Mouse (Mus musculus) limb, embryonic 14.5 days (tissue): ENCODE measurements around the gene Ddb2. TPM values are rescaled to one million over a fixed set of nuclear protein-coding genes. Genes with fewer than 3 reads are reported as not detected.

Experiments used
- ATAC-seq: fragments of 200-750 bp; cut with Nextera tagmentation; 2 replicates; pipeline ENCODE4 v1.8.0; 2017; ENCODE audit warnings: low read depth, moderate number of reproducible peaks, moderate TSS enrichment; ENCODE audit not compliant: low FRiP score
- DNase-seq: peaks from one replicate; pipeline ENCODE4 v3.0.0-alpha.2; 2015; ENCODE audit warnings: low spot score
- H3K27ac ChIP-seq: fragments of 300-500 bp; sonication (generic); replicated peaks from 2 replicates; pipeline ENCODE4 v1.5.1; 2014; ENCODE audit warnings: low read depth, mild to moderate bottlenecking, low read length, moderate library complexity, mixed read lengths
- H3K27me3 ChIP-seq: fragments of 300-500 bp; sonication (generic); 2 replicates; pipeline ENCODE4 v1.6.1; 2014; ENCODE audit warnings: low read length, mixed read lengths; ENCODE audit not compliant: control insufficient read depth, insufficient read depth
- H3K36me3 ChIP-seq: fragments of 300-500 bp; sonication (generic); 2 replicates; pipeline ENCODE4 v1.6.1; 2014; ENCODE audit warnings: mild to moderate bottlenecking, low read length, moderate library complexity, mixed read lengths; ENCODE audit not compliant: control insufficient read depth, insufficient read depth
- H3K4me1 ChIP-seq: fragments of 300-500 bp; sonication (generic); 2 replicates; pipeline ENCODE4 v1.6.1; 2014; ENCODE audit warnings: antibody characterized with exemption, low read length, mixed read lengths; ENCODE audit not compliant: control insufficient read depth, insufficient read depth
- H3K4me2 ChIP-seq: fragments of 300-500 bp; sonication (generic); replicated peaks from 2 replicates; pipeline ENCODE4 v1.6.1; 2014; ENCODE audit warnings: low read depth, mild to moderate bottlenecking, low read length, moderate library complexity; ENCODE audit not compliant: severe bottlenecking
- H3K4me3 ChIP-seq: fragments of 300-500 bp; sonication (generic); replicated peaks from 2 replicates; pipeline ENCODE4 v1.5.1; 2014; ENCODE audit warnings: low read length
- H3K9ac ChIP-seq: fragments of 300-500 bp; sonication (generic); 2 replicates; pipeline ENCODE4 v1.6.1; 2014; ENCODE audit warnings: mild to moderate bottlenecking, low read depth, low read length, moderate library complexity; ENCODE audit not compliant: severe bottlenecking
- H3K9me3 ChIP-seq: fragments of 300-500 bp; sonication (generic); 2 replicates; pipeline ENCODE4 v1.6.1; 2016; ENCODE audit warnings: low read length; ENCODE audit not compliant: control insufficient read depth
- POLR2A ChIP-seq: fragments of 200-500 bp; IDR thresholded peaks from 2 replicates; pipeline ENCODE4 v1.8.0; 2012; ENCODE audit warnings: inconsistent platforms, mild to moderate bottlenecking, moderate library complexity, borderline replicate concordance; ENCODE audit not compliant: insufficient read depth, insufficient read length; ENCODE audit errors: extremely low read depth
- WGBS: fragments of 180-500 bp; shearing (Covaris S2); extraction: QIAGEN DNeasy Blood & Tissue Kit; methylation state at CpG from one replicate; pipeline ENCODE4 v1.1.7; 2014; 5-methylcytosine and 5-hydroxymethylcytosine counted together
- polyA plus RNA-seq, 2 experiments: library from polyadenylated mRNA; depleted of rRNA in 1 of 2; stranded (reverse) in 1 of 2; unstranded in 1 of 2; fragments of >200 nt; fragmentation: Nextera tagmentation in 1 of 2; extraction: Ambion mirVana in 1 of 2; gene quantifications; 2 replicates each; pipeline versions ENCODE4 v1.2.1 to v1.2.3; 2012 to 2014

Gene Ddb2
- polyA plus RNA-seq, 2 experiments: 14.8 to 52.8 TPM

DNA sequence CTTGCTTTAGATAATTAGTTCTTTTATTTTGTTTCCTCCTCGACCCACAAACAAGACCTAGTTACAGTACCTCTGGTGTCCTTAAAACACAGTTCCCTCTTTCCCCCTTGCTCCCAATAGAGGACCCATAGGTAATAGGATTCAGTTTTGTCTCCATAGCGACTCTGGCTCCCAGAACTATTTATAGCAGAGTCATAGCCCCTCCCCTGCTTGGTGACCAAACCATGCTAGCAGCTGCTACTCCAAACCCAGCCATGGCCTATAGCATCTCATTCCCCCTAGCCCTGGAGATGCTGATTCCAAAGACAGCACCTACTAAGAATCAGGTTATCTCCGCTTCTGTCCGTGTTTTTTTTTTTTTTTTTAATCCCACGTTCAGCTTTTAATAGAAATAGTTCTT, 56.1 kb downstream of the Ddb2 start:
- no peak overlapping the region for H3K27ac ChIP-seq
- H3K36me3 ChIP-seq: peaks cover 7% of the 10 kb centered on the region; the same call in 1 of the 2 replicates
- no peaks in the 10 kb centered on the region for H3K9me3 ChIP-seq
- WGBS: 69% methylated on average over 5 of the region's 5 CpGs
- H3K4me2 ChIP-seq: no peak overlapping the region
- H3K9ac ChIP-seq: no peak overlapping the region
- ATAC-seq (no peak), DNase-seq (no peak)
- no peaks in the 10 kb centered on the region for H3K27me3 ChIP-seq
- no peak overlapping the region for H3K4me3 ChIP-seq
- no peak for TF ChIP-seq POLR2A
- peaks cover 13% of the 10 kb centered on the region for H3K4me1 ChIP-seq

DNA sequence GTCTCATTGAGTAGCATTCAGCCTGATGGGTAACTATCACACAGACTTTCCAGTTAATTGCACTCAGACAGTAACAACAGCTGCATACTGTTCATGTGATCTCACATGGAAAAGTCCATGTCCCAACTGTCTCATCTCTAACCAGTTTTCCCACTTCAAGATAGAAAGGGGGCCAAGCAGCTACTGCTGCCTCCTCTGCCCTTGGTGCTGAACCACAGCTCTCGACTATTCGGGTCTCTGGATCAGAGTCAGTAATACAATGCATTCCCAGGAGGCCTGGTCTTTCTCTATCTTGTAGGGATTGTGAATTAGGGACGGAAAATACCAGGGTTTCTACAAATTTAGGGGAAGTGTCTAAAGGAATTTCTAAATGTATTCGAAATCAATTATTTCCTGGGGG, 57.0 kb downstream of the Ddb2 start:
- TF ChIP-seq POLR2A: no peak
- WGBS: 40% methylated on average over 4 of the region's 4 CpGs
- Histone ChIP-seq H3K4me3 (no peak overlapping the region), H3K4me2 (no peak overlapping the region), H3K27me3 (no peaks in the 10 kb centered on the region), H3K4me1 (peaks cover 13% of the 10 kb centered on the region), H3K9ac (no peak overlapping the region), H3K27ac (no peak overlapping the region), H3K36me3 (peaks cover 7% of the 10 kb centered on the region; the same call in 1 of the 2 replicates), H3K9me3 (no peaks in the 10 kb centered on the region)
- no peak for ATAC-seq
- DNase-seq: no peak

DNA sequence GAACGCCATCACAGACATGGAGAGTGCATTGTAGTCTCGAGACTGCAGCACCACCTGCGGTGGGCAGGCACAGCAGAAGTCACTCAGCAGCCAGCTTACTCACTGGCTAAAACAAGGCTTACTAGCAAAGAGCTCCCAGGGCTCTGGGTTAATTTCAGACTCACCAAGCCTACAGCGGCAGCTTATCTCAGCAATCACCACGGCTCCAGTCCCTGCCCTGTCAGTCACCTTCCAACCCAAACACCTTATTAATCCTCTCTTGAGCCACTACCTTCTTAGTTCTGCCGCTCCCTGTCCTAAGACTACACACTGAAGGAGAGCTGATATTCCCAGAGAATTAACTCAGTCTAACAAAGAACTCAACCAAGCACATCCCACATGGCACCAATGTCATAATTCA, 60.5 kb downstream of the Ddb2 start:
- no peak overlapping the region for H3K9ac ChIP-seq
- DNase-seq (no peak), ATAC-seq (no peak)
- H3K36me3 ChIP-seq: peaks cover 24% of the 10 kb centered on the region
- 83% methylated on average over 6 of the region's 6 CpGs for WGBS
- no peak overlapping the region for H3K27ac ChIP-seq
- no peak overlapping the region for H3K4me2 ChIP-seq
- no peaks in the 10 kb centered on the region for H3K9me3 ChIP-seq
- no peaks in the 10 kb centered on the region for H3K27me3 ChIP-seq
- no peak for TF ChIP-seq POLR2A
- H3K4me3 ChIP-seq: no peak overlapping the region
- no peaks in the 10 kb centered on the region for H3K4me1 ChIP-seq

DNA sequence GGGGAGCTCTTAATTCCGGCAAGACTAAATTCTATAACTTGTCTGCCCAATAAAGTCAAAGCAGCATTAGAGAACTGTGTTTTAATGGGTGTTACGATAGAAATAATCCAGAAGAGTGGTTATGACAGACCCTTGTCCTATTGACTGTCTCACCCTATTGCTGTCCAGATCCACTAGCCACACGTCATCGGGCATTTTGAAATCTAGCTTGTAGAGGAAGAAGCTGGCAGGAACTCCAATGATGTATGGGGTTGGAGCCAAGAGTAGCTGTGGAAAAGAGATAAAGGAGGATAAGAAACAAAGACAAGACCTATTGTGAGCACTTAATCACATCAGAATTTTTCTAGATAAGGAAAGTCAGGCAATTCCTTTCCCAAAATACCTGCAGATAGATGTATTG, 61.3 kb downstream of the Ddb2 start:
- Histone ChIP-seq H3K9me3 (no peaks in the 10 kb centered on the region), H3K27me3 (no peaks in the 10 kb centered on the region), H3K4me3 (no peak overlapping the region), H3K36me3 (peaks cover 27% of the 10 kb centered on the region), H3K9ac (no peak overlapping the region), H3K4me2 (no peak overlapping the region), H3K4me1 (no peaks in the 10 kb centered on the region), H3K27ac (no peak overlapping the region)
- DNase-seq (no peak), ATAC-seq (no peak)
- WGBS: 82% methylated on average over 4 of the region's 4 CpGs
- no peak for TF ChIP-seq POLR2A

DNA sequence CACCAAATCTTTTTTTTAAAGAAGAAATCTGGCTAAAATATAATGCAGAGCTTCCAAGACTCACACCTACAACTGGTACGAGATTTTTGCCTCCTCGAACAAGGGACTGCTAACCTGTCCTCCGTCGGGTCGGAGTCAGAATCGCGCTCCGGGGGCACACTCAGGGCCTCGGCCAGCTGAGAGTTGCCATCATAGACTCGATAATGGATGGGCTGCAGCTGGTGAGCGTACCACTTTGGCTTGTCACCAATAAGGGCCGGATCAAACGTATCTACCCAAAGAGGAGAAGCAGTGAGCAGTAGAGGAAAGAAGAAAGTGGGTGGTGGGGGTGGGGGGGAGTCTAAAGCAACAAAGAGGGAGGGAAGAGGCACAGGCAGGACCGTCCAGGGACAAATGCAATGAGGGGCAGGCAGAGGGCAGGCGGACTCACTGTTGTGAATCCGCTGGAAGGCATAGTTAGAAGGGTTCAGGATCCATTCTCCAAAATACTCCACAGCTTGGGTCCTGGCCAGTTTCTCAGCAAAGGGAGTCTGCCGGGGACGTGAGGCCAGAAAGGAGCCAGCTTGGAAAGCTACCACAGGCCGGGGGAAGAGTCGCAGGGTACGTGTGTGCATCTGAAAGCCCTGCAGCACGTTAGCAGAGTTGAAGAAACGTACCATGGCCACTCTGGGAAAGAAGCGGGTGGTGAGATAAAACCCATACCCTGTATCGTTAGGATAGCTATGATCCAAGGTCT, 67.0 kb downstream of the Ddb2 start:
- H3K27ac ChIP-seq: no peak overlapping the region
- H3K9ac ChIP-seq: no peak overlapping the region
- H3K9me3 ChIP-seq: no peaks in the 10 kb centered on the region
- no peak overlapping the region for H3K4me2 ChIP-seq
- H3K36me3 ChIP-seq: peaks cover 49% of the 10 kb centered on the region
- H3K4me1 ChIP-seq: no peaks in the 10 kb centered on the region
- ATAC-seq (no peak), DNase-seq (no peak)
- no peak overlapping the region for H3K4me3 ChIP-seq
- 85% methylated on average over 25 of the region's 25 CpGs for WGBS
- no peaks in the 10 kb centered on the region for H3K27me3 ChIP-seq
- TF ChIP-seq POLR2A: no peak
